Comparison of ENCODE assay signal across 15 mouse cellular contexts in genomic region chr5:31636636-31637253, GRCm38 (mm10). TPM values are rescaled to one million over a fixed set of nuclear protein-coding genes. Genes with fewer than 3 reads are reported as not detected.
DNase-seq lines count a peak whose midpoint lies in the region; ATAC-seq and TF ChIP-seq lines count a peak whose summit lies in the region.
"Had no signal": no experiment of that assay in that cellular context is flagged by ENCODE, and none has a peak within 500 bp of the region (broad histone marks: within the 10 kb centered on the region; RNA-seq: fewer than 3 reads in every experiment).

No protein-coding gene starts in this region.

- no peak overlapping the region; the same call in 1 of the 2 replicates for H3K9ac ChIP-seq in heart, embryonic 15.5 days
- peak overlapping the region; percentile 30; the same call in 1 of the 2 replicates for H3K9ac ChIP-seq in ES-Bruce4 (ENCODE audit: low read depth, poor library complexity, severe bottlenecking)
- no peak overlapping the region for H3K9ac ChIP-seq in intestine, postnatal 0 days (ENCODE audit: low read depth, low read length)
- H3K9ac ChIP-seq: forebrain, embryonic 12.5 days had no signal

- no peak for DNase-seq in heart, postnatal 25 days (ENCODE audit: low spot score)
- peak; percentile 46 to 68 for DNase-seq in natural killer cell, adult 2 months (ENCODE audit: low spot score in 2 of 2)
- no peak for DNase-seq in spleen, postnatal 10 days (ENCODE audit: low spot score in 2 of 2)
- no peak for DNase-seq in frontal cortex, postnatal 25 days (ENCODE audit: low spot score in 2 of 2)
- no peak for DNase-seq in thymus, postnatal 0 days (ENCODE audit: low spot score)
- DNase-seq: adrenal gland, postnatal 25 days; cerebellum, postnatal 10 days; heart, postnatal 4 days; right cerebral cortex, postnatal 4 days; thymus, postnatal 14 days had no signal

- ATAC-seq in heart, embryonic 15.5 days (replicated peaks; ENCODE audit: insufficient number of reproducible peaks, insufficient read depth, low FRiP score, low read depth) = no peak
- ATAC-seq in intestine, postnatal 0 days = peak; percentile 42; the same call in 1 of the 2 replicates

- WGBS in heart, embryonic 15.5 days = 41% methylated on average over 9 of the region's 9 CpGs
- 31% methylated on average over 9 of the region's 9 CpGs for WGBS in intestine, postnatal 0 days

- no peak overlapping the region for H3K4me3 ChIP-seq in heart, embryonic 15.5 days
- H3K4me3 ChIP-seq in ES-Bruce4 (ENCODE audit: low read depth, low read length) = no peak overlapping the region
- H3K4me3 ChIP-seq in intestine, postnatal 0 days (ENCODE audit: low read depth, low read length) = no peak overlapping the region
- H3K4me3 ChIP-seq: forebrain, embryonic 12.5 days had no signal

- TF ChIP-seq EP300 in ES-Bruce4 (IDR thresholded peaks at IDR 0.05; ENCODE audit: insufficient read depth, low read depth, low read length) = no peak

- no peaks in the 10 kb centered on the region for H3K9me3 ChIP-seq in heart, embryonic 15.5 days (replicated peaks)
- no peaks in the 10 kb centered on the region for H3K9me3 ChIP-seq in ES-Bruce4 (replicated peaks; ENCODE audit: control insufficient read depth, insufficient read depth, low read length, poor library complexity, severe bottlenecking)
- H3K9me3 ChIP-seq in intestine, postnatal 0 days (ENCODE audit: control insufficient read depth) = no peaks in the 10 kb centered on the region
- H3K9me3 ChIP-seq: forebrain, embryonic 12.5 days; G1E had no signal

- no peak overlapping the region for H3K4me2 ChIP-seq in heart, embryonic 15.5 days
- no peak overlapping the region for H3K4me2 ChIP-seq in intestine, postnatal 0 days (replicated peaks; ENCODE audit: low read depth)
- H3K4me2 ChIP-seq: forebrain, embryonic 12.5 days had no signal

- H3K36me3 ChIP-seq in heart, embryonic 15.5 days = no peaks in the 10 kb centered on the region
- H3K36me3 ChIP-seq in ES-Bruce4 (ENCODE audit: control insufficient read depth, insufficient read depth, low read length, poor library complexity, severe bottlenecking) = no peaks in the 10 kb centered on the region
- no peaks in the 10 kb centered on the region for H3K36me3 ChIP-seq in intestine, postnatal 0 days (ENCODE audit: control insufficient read depth, insufficient read depth)
- H3K36me3 ChIP-seq: forebrain, embryonic 12.5 days had no signal

- no peak for TF ChIP-seq POLR2A in ES-Bruce4 (IDR thresholded peaks at IDR 0.05; ENCODE audit: insufficient read depth, low read length)

- peaks cover 19% of the 10 kb centered on the region for H3K4me1 ChIP-seq in heart, embryonic 15.5 days (replicated peaks)
- H3K4me1 ChIP-seq in ES-Bruce4 (ENCODE audit: control insufficient read depth, insufficient read depth, low read length) = peaks cover 11% of the 10 kb centered on the region
- no peaks in the 10 kb centered on the region for H3K4me1 ChIP-seq in intestine, postnatal 0 days (replicated peaks; ENCODE audit: control insufficient read depth, insufficient read depth, low read length)

- intact Hi-C loops in heart, postnatal 25 days (cut with DNase I) = no loop called here

- peak overlapping the region; percentile 46 for H3K27ac ChIP-seq in heart, embryonic 15.5 days
- H3K27ac ChIP-seq in ES-Bruce4 (ENCODE audit: insufficient read depth, low read length) = peak overlapping the region; percentile 99
- H3K27ac ChIP-seq in intestine, postnatal 0 days (ENCODE audit: low read depth, low read length) = no peak overlapping the region
- H3K27ac ChIP-seq: forebrain, embryonic 12.5 days had no signal

- no peaks in the 10 kb centered on the region for H3K27me3 ChIP-seq in heart, embryonic 15.5 days
- no peaks in the 10 kb centered on the region for H3K27me3 ChIP-seq in ES-Bruce4 (ENCODE audit: control insufficient read depth, insufficient read depth, low read length, poor library complexity, severe bottlenecking)
- no peaks in the 10 kb centered on the region for H3K27me3 ChIP-seq in intestine, postnatal 0 days (replicated peaks; ENCODE audit: control insufficient read depth, insufficient read depth, low read length)
- H3K27me3 ChIP-seq: forebrain, embryonic 12.5 days had no signal

- TF ChIP-seq CTCF in ES-Bruce4 (IDR thresholded peaks at IDR 0.05; ENCODE audit: low read depth, low read length) = no peak
- no peak for TF ChIP-seq CTCF in intestine, postnatal 0 days (IDR thresholded peaks at IDR 0.05; ENCODE audit: low read depth)

RNA-seq across cellular contexts. Expression of gene Mrpl33, which starts 40.0 kb away (rescaled TPM):
- 344 and 459 TPM in 2 replicates for polyA plus RNA-seq in heart, embryonic 15.5 days (2015; fragmentation: Nextera tagmentation; extraction: Ambion mirVana)
- total RNA-seq in heart, postnatal 25 days (2021) = 100 to 1,000 TPM; 312 to 319 TPM
- polyA plus RNA-seq in ES-Bruce4 (2011; ENCODE audit: insufficient read depth, insufficient read length, low read depth, missing spikeins) = 161 and 173 TPM in 2 replicates
- 337 and 357 TPM in 2 replicates for polyA plus RNA-seq in intestine, postnatal 0 days (2015; fragmentation: Nextera tagmentation; extraction: Ambion mirVana)
- 425 and 428 TPM in 2 replicates for polyA plus RNA-seq in thymus, postnatal 0 days (2015; fragmentation: Nextera tagmentation; extraction: Ambion mirVana)

Comparison
In these comparisons a context has a peak if more than half of its experiments do, and no peak if none do; other contexts are left out.
1. DNase-seq: peak in natural killer cell, adult 2 months (2 of 2); none in heart, postnatal 25 days (single experiment), spleen, postnatal 10 days (0 of 2), frontal cortex, postnatal 25 days (0 of 2) and thymus, postnatal 0 days (single experiment).